Mouse (Mus musculus) kidney, embryonic 15.5 days (tissue): ENCODE measurements around the gene Prps1. TPM values are rescaled to one million over a fixed set of nuclear protein-coding genes. Genes with fewer than 3 reads are reported as not detected.
A peak's percentile ranks its signal among the peaks of the same experiment; 100 is the strongest.

ENCODE experiments used
- ATAC-seq: fragments of 200-750 bp; cut with Nextera tagmentation; replicated peaks from 2 replicates; pipeline ENCODE4 v1.8.0; 2017; ENCODE audit warnings: moderate TSS enrichment; ENCODE audit not compliant: low FRiP score
- H3K27ac ChIP-seq: fragments of 300-500 bp; sonication (generic); 2 replicates; pipeline ENCODE4 v1.5.1; 2015; ENCODE audit warnings: mild to moderate bottlenecking, inconsistent platforms
- H3K27me3 ChIP-seq: fragments of 300-500 bp; sonication (generic); 2 replicates; pipeline ENCODE4 v1.6.1; 2015; ENCODE audit warnings: inconsistent platforms
- H3K36me3 ChIP-seq: fragments of 300-500 bp; sonication (generic); 2 replicates; pipeline ENCODE4 v1.6.1; 2015; ENCODE audit warnings: inconsistent platforms
- H3K4me1 ChIP-seq: fragments of 300-500 bp; sonication (generic); 2 replicates; pipeline ENCODE4 v1.6.1; 2015; ENCODE audit warnings: inconsistent platforms
- H3K4me2 ChIP-seq: fragments of 300-500 bp; sonication (generic); 2 replicates; pipeline ENCODE4 v1.6.1; 2015; ENCODE audit warnings: moderate library complexity, mild to moderate bottlenecking, inconsistent platforms
- H3K4me3 ChIP-seq: fragments of 300-500 bp; sonication (generic); replicated peaks from 2 replicates; pipeline ENCODE4 v1.5.1; 2015; ENCODE audit warnings: mild to moderate bottlenecking, inconsistent platforms
- H3K9ac ChIP-seq: fragments of 300-500 bp; sonication (generic); 2 replicates; pipeline ENCODE4 v1.6.1; 2015; ENCODE audit warnings: mild to moderate bottlenecking, inconsistent platforms
- H3K9me3 ChIP-seq: fragments of 300-500 bp; sonication (generic); replicated peaks from 2 replicates; pipeline ENCODE4 v1.6.1; 2016; ENCODE audit warnings: inconsistent platforms
- WGBS: fragments of 180-500 bp; shearing (Covaris S2); methylation state at CpG from one replicate; pipeline ENCODE4 v1.1.7; 2015; ENCODE audit warnings: mixed read lengths; 5-methylcytosine and 5-hydroxymethylcytosine counted together
- polyA plus RNA-seq: library from polyadenylated mRNA; unstranded; fragments of >200 nt; fragmentation: Nextera tagmentation; extraction: Ambion mirVana; gene quantifications from 2 replicates; pipeline ENCODE4 v1.2.1, GENCODE M21; 2015

Gene Prps1
- polyA plus RNA-seq, 1 experiment from 2014 or later, result 42.7 TPM

GRCm38 (mm10) chrX:140518351-140518750 lies 61.9 kb downstream of the Prps1 start:
- Histone ChIP-seq H3K27ac (no peak overlapping the region), H3K4me2 (no peak overlapping the region), H3K27me3 (peaks cover 56% of the 10 kb centered on the region), H3K4me1 (peaks cover 21% of the 10 kb centered on the region; the same call in 1 of the 2 replicates), H3K9ac (no peak overlapping the region), H3K36me3 (no peaks in the 10 kb centered on the region), H3K9me3 (no peaks in the 10 kb centered on the region), H3K4me3 (no peak overlapping the region)
- no peak for ATAC-seq
- 87% methylated on average over 8 of the region's 8 CpGs for WGBS

- 25% methylated on average over 25 of the region's 25 CpGs for WGBS
- H3K27me3 ChIP-seq, result peaks cover 45% of the 10 kb centered on the region
- no peaks in the 10 kb centered on the region for H3K36me3 ChIP-seq
- H3K4me1 ChIP-seq, result peaks cover 17% of the 10 kb centered on the region; the same call in 1 of the 2 replicates
- H3K27ac ChIP-seq, result peak overlapping the region; percentile 80
- H3K9me3 ChIP-seq, result no peaks in the 10 kb centered on the region
- no peak overlapping the region for H3K9ac ChIP-seq
- ATAC-seq, result peak; percentile 96
- H3K4me3 ChIP-seq, result peak overlapping the region; percentile 27
- H3K4me2 ChIP-seq, result peak overlapping the region; percentile 54
Observed at GRCm38 (mm10) chrX:140520146-140521102, 64.0 kb downstream of the Prps1 start.

GRCm38 (mm10) chrX:140522071-140522765 lies 65.8 kb downstream of the Prps1 start:
- H3K9ac ChIP-seq, result no peak overlapping the region
- no peak overlapping the region for H3K4me3 ChIP-seq
- ATAC-seq, result no peak
- peaks cover 17% of the 10 kb centered on the region; the same call in 1 of the 2 replicates for H3K4me1 ChIP-seq
- H3K27ac ChIP-seq, result peak overlapping the region; percentile 58
- H3K27me3 ChIP-seq, result peaks cover 48% of the 10 kb centered on the region
- H3K4me2 ChIP-seq, result no peak overlapping the region
- 35% methylated on average over 14 of the region's 14 CpGs for WGBS
- no peaks in the 10 kb centered on the region for H3K9me3 ChIP-seq
- no peaks in the 10 kb centered on the region for H3K36me3 ChIP-seq

- 85% methylated on average over 5 of the region's 5 CpGs for WGBS
- no peak for ATAC-seq
- H3K36me3 ChIP-seq, result no peaks in the 10 kb centered on the region
Observed at GRCm38 (mm10) chrX:140524231-140524630, 67.8 kb downstream of the Prps1 start.

More at GRCm38 (mm10) chrX:140524231-140524630, 67.8 kb downstream of the Prps1 start:
- H3K27ac ChIP-seq, result no peak overlapping the region
- no peak overlapping the region for H3K4me3 ChIP-seq
- H3K9ac ChIP-seq, result no peak overlapping the region
- H3K4me2 ChIP-seq, result no peak overlapping the region
- H3K4me1 ChIP-seq, result peaks cover 17% of the 10 kb centered on the region; the same call in 1 of the 2 replicates
- H3K27me3 ChIP-seq, result peaks cover 39% of the 10 kb centered on the region
- no peaks in the 10 kb centered on the region for H3K9me3 ChIP-seq

Other genes starting within 250 kb of the Prps1 start
- 0.06 and 0.09 TPM in 2 replicates for gene Frmpd3, start 114.3 kb upstream of the Prps1 start, polyA plus RNA-seq
- gene Tsc22d3, start 144.0 kb downstream of the Prps1 start, polyA plus RNA-seq, result 98.2 and 98.7 TPM in 2 replicates
- gene Mid2, start 208.0 kb downstream of the Prps1 start, polyA plus RNA-seq, result 5.1 and 5.5 TPM in 2 replicates